Mouse (Mus musculus) brown adipose tissue, adult 24 weeks (tissue): ENCODE data around the gene Cox4i2. TPM values are rescaled to one million over a fixed set of nuclear protein-coding genes. Genes with fewer than 3 reads are reported as not detected.

ENCODE experiments used
- H3K27ac ChIP-seq: fragments of 200-500 bp; replicated peaks from 2 replicates; pipeline ENCODE4 v1.5.1; 2012; ENCODE audit warnings: low read depth, mild to moderate bottlenecking, low read length
- H3K4me1 ChIP-seq: fragments of 200-500 bp; 2 replicates; pipeline ENCODE4 v1.6.1; 2012; ENCODE audit warnings: low read length, mixed read lengths; ENCODE audit not compliant: control insufficient read depth, insufficient read depth, insufficient read length
- H3K4me3 ChIP-seq: fragments of 200-500 bp; 2 replicates; pipeline ENCODE4 v1.5.1; 2012; ENCODE audit warnings: low read depth, mild to moderate bottlenecking, low read length, moderate library complexity; ENCODE audit not compliant: insufficient read depth
- polyA plus RNA-seq: library from polyadenylated mRNA; stranded (reverse); fragments of >200 nt; gene quantifications from 2 replicates; pipeline ENCODE4 v1.2.4, GENCODE M21; 2012; ENCODE audit not compliant: missing spikeins, insufficient read depth, insufficient read length

The Cox4i2 gene
- polyA plus RNA-seq, 1 experiment = 8.7 TPM

DNA sequence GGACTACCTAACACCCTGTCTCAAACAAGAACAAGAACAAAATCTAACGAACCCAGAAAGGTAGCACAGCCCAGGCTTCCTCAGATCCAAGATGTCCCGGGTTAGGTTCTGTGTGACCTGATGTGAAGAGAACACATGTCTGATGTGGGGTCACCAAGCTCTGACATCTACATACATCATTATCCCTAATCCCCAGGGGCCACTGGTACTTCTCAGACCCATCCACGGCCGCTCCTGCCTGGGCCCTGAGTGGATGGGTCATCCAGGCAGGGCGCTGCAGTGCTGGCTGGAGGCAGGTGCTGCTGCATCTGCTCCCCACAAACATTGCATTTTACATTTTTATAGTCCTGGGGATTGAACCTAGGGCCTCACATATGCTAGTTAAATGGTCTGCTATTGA is 13.5 kb upstream of the Cox4i2 start:
- Histone ChIP-seq H3K4me1 (peaks cover 12% of the 10 kb centered on the region), H3K27ac (peak overlapping the region; percentile 100), H3K4me3 (no peak overlapping the region)

DNA sequence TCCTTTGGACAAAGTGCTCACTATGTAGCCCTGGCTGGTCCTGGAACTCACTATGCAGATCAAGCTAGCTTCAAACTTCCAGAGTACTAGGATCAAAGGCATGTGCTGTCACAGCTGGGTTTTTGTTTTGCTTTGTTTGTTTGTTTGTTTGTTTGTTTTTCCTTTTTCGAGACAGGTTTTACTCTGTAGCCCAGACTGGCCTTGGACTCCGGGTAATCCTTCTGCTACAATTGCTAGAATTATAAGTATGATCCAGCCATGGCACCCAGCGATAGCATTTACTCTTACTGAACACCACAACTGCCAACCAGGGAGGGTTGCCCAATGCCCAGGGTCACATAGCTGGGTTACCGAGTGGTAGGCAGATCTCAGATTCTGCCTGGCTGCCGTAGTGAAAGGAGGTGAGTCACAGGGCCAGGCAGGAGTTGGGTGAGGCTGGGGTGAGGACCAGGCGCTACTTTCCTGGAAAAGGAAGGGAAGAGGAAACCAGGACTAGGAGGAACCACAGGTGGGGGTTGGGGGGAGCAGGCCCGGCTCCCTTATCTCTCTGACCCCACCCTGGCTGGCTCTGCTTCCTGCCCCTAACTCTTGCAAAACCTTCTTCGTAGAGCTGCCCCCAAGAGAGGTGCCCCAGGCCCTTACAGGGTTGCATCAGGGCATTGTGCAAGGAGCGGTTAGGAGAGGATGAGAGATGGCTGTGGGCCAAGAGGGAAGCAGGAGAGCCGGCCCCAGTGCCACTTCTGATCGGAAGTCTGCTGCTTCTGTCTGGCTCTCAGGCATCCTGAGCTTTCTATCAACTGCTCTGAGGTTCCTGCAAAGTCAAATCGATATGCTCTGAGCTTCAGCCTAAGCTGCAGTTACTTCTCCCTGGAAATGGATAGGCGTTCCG is 12.6 kb upstream of the Cox4i2 start:
- Histone ChIP-seq H3K4me1 (peaks cover 12% of the 10 kb centered on the region), H3K4me3 (peak overlapping the region; percentile 38), H3K27ac (peak overlapping the region; percentile 100)

DNA sequence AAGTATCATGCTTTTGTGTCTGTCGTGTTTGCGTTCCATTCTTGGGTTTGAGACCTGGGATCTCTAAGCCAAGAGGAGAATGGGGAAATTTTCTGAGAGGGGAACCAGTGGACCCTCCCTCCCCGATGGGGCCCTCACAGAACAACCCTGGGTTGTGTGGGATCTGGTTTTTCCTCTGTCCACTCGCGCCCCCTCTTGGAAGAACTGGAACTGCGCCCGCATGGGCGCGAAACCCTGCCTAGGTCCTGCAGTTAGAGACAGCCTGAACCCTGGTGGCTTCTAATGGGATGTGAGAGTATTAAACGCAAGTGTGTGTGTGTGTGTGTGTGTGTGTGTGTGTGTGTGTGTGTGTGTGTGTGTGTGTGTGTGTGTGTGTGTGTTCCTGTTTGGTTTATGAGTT is 11.5 kb upstream of the Cox4i2 start:
- Histone ChIP-seq H3K27ac (peak overlapping the region; percentile 100), H3K4me1 (peaks cover 12% of the 10 kb centered on the region), H3K4me3 (no peak overlapping the region)

DNA sequence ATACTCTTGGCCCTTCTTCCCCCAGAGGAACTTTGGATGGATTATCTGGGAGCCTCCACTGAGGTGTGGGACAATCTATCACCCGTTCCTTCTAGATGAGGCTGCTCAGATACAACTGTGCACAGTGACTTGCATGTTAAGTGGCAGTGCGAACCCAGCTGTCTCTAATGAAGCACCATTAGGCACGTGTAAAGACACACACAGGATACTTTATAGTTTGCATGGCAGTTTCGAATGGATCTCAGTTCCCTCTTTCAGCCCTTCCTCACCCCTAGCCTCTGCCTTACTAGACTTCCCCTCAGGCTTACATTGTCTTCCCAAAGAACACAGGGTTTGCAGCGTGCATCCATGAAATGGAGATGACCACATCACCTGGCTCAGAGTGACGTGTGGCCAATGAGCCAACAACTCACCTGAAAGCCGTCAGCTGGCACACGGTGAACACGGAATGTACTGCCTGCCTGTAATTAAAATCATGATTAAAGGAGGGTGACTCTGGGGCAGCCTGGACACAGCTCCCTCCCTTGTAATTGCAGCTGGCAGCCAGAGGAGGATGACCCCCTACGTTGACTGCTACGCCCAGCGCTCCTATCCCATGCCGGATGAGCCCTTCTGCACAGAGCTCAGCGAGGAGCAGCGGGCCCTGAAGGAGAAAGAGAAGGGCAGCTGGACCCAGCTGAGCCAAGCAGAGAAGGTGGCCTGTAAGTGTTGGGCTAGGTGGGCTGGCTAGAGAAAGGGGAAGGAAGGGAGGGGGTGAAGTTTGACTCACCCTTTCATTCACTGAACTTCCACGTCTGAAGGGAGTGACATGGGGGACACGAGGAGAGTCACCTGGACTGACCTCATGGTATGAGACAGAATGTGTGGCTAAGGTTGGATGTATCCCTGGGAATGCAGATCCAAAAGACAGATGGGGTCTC is 2.8 kb downstream of the Cox4i2 start:
- no peak overlapping the region for H3K4me3 ChIP-seq
- 0 out of 2 replicates have a peak, but pooled peaks cover 2% of the 10 kb centered on the region for H3K4me1 ChIP-seq
- H3K27ac ChIP-seq = no peak overlapping the region

DNA sequence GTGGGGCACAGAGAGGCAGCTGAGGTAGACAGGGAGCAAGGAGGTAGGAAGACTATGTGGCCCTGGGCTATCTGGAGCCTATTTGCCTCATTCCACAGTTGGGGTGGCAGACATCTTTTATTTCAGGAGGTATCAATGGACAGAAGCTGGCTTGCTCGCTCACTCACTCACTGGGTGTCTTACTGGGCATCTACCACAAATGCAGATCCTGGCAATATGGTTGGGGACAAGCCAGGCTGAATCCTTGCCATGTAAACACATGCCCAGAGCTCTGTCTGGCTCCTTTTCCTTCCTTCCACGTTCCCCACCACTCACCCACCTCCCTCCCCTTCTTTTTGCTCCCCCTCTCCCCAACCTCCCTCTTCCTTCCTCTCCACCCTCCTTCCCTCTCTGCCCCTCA is 3.5 kb downstream of the Cox4i2 start:
- no peak overlapping the region for H3K27ac ChIP-seq
- H3K4me1 ChIP-seq = 0 out of 2 replicates have a peak, but pooled peaks cover 2% of the 10 kb centered on the region
- no peak overlapping the region for H3K4me3 ChIP-seq

DNA sequence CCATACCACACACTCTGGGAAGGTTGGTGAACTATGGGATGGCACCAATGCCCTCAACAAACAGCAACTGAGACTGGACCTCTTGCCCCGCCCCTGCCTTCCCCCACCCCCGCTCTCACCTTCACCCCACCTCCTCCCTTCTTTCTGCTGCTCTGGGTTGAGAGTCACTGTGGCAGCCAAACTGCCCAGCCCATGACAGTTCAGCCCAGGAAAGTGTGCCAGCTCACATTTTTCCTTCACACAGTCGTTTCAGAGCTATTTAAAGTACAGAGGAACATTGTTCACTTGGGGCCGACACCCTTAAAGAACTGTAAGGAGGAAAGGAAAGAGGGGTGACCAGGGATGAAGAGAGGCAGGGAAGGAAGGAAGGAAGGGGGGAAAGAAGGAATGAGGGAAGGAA is 4.4 kb downstream of the Cox4i2 start:
- Histone ChIP-seq H3K27ac (no peak overlapping the region), H3K4me1 (0 out of 2 replicates have a peak, but pooled peaks cover 2% of the 10 kb centered on the region), H3K4me3 (no peak overlapping the region)

DNA sequence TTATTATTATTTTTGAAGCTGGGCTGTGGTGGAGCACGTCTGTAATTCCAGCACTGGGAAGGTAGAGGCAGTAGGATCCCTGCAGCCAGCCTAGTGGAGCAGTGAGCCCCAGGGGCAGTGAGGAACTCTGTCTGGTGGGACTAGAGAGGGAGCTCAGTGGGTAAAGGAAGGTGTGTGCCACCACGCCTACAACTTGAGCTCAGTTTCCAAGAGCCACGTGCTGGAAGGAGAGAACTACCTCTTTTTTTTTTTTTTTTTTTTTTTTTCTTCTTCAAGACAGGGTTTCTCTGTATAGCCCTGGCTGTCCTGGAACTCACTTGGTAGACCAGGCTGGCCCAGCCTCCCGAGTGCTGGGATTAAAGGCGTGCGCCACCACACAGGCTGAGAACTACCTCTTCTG is 9.3 kb downstream of the Cox4i2 start:
- Histone ChIP-seq H3K27ac (no peak overlapping the region), H3K4me3 (no peak overlapping the region), H3K4me1 (peaks cover 6% of the 10 kb centered on the region)

DNA sequence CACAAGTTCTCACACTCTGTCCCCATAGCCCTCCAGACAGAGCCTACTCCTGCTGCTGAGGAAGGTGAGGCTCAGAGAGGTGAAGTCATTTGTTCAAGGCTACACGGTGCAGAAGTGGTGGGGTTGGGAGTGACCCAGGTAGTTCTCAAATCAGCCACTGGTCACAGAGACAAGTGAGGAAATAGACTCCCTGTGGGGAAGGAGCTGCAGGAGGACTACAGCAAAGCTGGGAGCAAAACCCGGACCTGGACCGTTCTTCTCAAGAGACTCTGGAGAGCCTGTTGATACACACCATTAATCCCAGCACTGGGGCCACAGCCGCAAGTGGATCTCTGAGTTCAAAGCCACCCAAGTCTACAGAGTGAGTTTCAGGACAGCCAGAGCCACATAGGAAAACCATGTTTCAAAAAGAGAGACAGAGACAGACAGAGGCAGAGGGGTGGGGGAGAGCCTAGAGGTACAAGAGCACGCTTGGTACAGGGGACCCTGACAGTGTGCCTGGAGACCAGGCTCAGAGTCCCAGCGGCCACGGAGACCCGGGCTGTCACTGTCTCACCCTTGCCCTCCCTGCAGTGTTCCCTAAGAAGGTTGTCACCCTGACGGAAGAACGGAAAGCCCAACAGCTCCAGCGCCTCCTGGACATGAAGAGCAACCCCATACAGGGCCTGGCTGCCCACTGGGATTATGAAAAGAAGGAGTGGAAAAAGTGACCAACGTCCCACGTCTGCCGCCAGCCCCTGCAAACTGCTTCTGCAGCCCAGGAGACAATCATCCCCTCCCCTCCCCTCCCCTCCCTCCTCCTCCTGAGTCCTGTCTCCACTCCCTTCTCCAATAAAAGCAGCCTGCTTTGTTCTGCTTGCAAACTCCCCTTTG is 10.4 kb downstream of the Cox4i2 start:
- Histone ChIP-seq H3K4me1 (peaks cover 4% of the 10 kb centered on the region), H3K4me3 (no peak overlapping the region), H3K27ac (peak overlapping the region; percentile 30; the same call in 1 of the 2 replicates)

DNA sequence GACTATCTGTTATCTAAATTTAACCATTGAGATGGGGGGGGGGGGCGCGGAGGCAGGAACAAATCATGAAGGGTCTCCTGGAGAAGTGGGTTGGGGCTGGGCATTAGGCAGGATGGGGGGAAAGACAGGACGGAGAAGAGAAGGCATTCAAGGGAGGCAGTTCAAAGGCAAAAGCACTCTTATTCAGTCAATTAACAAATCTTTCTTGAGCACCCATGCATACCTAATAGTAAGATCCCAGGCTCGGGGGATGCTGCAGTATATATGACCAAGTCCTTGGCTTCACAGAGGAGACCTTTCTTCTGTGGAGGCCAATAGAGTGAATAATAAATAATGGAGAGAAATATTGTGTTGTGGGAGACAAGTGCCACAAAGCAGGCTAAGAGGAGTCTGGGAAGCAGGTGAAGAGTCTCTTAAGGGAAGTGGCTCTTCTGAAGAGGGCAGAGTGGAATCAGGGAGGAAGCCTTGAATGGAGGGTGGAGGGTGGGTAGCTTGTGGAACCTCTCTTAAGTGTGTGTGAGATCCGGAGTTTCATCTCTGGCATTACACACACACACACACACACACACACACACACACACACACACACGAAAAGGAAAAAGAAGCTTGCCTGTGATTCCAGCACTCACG is 11.2 kb downstream of the Cox4i2 start:
- Histone ChIP-seq H3K4me1 (peaks cover 4% of the 10 kb centered on the region), H3K27ac (no peak overlapping the region), H3K4me3 (no peak overlapping the region)

DNA sequence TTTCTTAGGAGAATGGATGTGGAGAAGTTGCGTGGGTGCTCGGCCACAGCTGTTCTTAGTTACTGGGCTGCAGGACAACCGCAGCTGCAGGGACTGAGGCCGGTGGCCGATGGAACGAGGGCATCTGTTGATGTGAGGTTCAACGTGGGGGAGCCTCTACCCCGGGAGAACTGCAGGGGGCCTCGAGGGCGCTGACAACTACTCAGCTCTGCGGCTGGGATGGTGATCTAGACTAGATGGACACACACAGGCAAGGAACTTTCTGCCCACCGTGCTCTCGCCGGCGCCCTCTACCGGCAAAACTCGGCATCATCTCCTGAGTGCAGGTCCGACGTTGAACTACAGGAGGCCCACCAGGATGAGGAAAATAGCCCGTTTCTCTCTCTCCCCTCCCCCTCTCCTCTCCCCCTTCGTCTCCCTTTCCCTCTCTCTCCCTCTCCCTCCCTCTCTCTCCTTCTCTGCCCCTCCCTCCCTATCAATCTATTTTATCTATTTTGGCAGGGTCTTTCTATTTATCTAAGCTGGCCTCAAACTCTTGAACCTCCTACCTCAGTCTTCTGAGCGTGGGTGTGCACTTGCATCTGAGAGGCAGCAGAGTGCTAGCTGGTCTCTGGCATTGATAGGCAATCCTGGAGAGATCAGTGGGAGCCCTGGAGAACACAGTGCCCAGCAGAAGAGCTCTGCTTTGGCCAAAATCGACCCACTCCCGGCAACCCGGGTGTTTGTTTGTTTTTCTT is 12.6 kb downstream of the Cox4i2 start:
- H3K4me1 ChIP-seq = peaks cover 4% of the 10 kb centered on the region
- no peak overlapping the region for H3K27ac ChIP-seq
- no peak overlapping the region for H3K4me3 ChIP-seq

DNA sequence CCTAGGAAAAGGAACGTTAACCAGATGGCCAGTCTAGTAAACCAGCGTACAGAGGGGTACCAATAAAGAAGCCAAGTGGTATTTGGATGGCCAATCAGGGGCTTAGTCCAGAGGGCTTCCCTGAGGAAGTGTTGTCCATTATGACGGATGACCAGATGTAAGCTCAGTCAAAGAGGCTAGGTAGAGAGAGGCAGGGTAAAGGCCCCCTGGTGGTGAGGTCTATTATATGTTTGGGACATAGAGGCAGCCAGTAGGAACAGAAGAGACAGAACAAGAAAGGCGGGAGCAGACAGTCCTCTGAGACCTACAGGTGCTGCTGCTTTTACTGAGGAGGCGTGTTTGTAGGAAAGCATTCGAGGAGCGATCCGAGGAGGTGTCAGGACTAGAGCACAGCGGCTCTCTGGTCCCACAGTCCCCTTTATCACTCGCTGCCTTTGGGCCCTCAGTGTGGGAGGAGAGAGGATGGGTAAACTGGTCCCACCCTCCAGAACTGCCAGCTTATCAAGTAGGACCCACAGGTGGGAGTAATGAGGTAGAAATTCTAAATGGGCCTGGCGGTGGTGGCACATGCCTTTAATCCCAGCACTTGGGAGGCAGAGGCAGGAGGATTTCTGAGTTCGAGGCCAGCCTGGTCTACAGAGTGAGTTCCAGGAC is 13.8 kb downstream of the Cox4i2 start:
- no peak overlapping the region for H3K4me3 ChIP-seq
- H3K27ac ChIP-seq = no peak overlapping the region
- peaks cover 4% of the 10 kb centered on the region for H3K4me1 ChIP-seq

DNA sequence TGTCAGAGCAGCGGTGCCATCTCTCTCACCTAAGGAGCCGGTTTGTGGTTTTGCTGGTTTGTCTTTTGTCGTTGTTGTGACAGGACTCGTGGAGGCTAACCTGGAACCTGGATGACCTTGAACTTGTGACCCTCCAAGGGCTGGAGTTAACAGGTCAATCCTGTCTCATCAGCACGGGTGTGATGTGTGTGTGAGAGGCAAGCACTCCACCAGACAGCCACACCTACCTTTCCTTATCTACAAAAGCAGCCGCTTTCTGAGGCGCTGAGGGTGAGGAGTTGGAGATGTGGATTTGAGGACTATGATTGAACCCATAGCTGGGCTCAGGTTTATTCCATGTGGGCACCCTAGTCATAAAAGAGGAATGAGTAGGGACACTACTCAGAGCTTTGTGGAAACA is 15.7 kb downstream of the Cox4i2 start:
- Histone ChIP-seq H3K4me3 (no peak overlapping the region), H3K4me1 (no peaks in the 10 kb centered on the region; the same call in 1 of the 2 replicates), H3K27ac (no peak overlapping the region)

DNA sequence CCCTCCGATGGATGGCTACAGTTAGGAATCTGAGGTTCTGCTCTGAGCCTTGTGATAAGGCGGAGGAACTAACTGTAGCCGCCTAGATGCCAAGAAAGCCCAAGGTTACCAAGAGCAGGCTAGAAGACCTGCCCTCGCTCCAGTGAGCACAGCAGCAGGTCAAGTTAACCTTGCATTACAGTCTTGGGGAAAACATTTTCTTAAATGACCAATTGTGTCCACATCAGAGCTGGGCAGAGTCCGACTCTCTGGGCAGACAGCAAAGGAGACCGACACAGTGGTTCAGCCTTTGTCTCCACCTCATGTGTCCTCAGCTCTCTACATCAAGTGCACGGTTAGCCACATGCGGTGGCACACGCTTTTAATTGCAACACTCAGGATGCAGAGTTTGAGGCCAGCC is 17.6 kb downstream of the Cox4i2 start:
- H3K4me1 ChIP-seq = no peaks in the 10 kb centered on the region
- no peak overlapping the region for H3K4me3 ChIP-seq
- no peak overlapping the region for H3K27ac ChIP-seq
